Mouse (Mus musculus): Measurements from ENCODE around the gene Epha1.

The Epha1 gene

GRCm38 (mm10) chr6:42373669-42374430 is 782 bp upstream of the Epha1 start:
- no peak for DNase-seq (ENCODE audit: low spot score)

GRCm38 (mm10) chr6:42372421-42372815 is 650 bp downstream of the Epha1 start:
- no peak for DNase-seq (ENCODE audit: low spot score)

- DNase-seq (ENCODE audit: low spot score): no peak
Observed at GRCm38 (mm10) chr6:42372001-42372400, 1.1 kb downstream of the Epha1 start.

- no peak for DNase-seq (ENCODE audit: low spot score)
Observed at GRCm38 (mm10) chr6:42370630-42371363, 2.3 kb downstream of the Epha1 start.

GRCm38 (mm10) chr6:42369870-42370269 is 3.2 kb downstream of the Epha1 start:
- DNase-seq (ENCODE audit: low spot score): peak; percentile 60

- DNase-seq (ENCODE audit: low spot score): no peak
Observed at GRCm38 (mm10) chr6:42365215-42365614, 7.9 kb downstream of the Epha1 start.

- no peak for DNase-seq (ENCODE audit: low spot score)
Observed at GRCm38 (mm10) chr6:42364607-42365006, 8.5 kb downstream of the Epha1 start.

GRCm38 (mm10) chr6:42364066-42364465 is 9.0 kb downstream of the Epha1 start:
- DNase-seq (ENCODE audit: low spot score): no peak

- peak; percentile 56 for DNase-seq (ENCODE audit: low spot score)
Observed at GRCm38 (mm10) chr6:42362974-42363373, 10.1 kb downstream of the Epha1 start.

- no peak for DNase-seq (ENCODE audit: low spot score)
Observed at GRCm38 (mm10) chr6:42362497-42362896, 10.6 kb downstream of the Epha1 start.

- DNase-seq (ENCODE audit: low spot score): no peak
Observed at GRCm38 (mm10) chr6:42362074-42362473, 11.0 kb downstream of the Epha1 start.

GRCm38 (mm10) chr6:42361041-42361895 is 11.8 kb downstream of the Epha1 start:
- no peak for DNase-seq (ENCODE audit: low spot score)

GRCm38 (mm10) chr6:42360231-42360840 is 12.7 kb downstream of the Epha1 start:
- DNase-seq (ENCODE audit: low spot score): no peak

- no peak for DNase-seq (ENCODE audit: low spot score)
Observed at GRCm38 (mm10) chr6:42359364-42360147, 13.5 kb downstream of the Epha1 start.

- DNase-seq (ENCODE audit: low spot score): no peak
Observed at GRCm38 (mm10) chr6:42358901-42359300, 14.2 kb downstream of the Epha1 start.

GRCm38 (mm10) chr6:42357901-42358300 is 15.2 kb downstream of the Epha1 start:
- DNase-seq (ENCODE audit: low spot score): no peak

GRCm38 (mm10) chr6:42356913-42357312 is 16.2 kb downstream of the Epha1 start:
- DNase-seq (ENCODE audit: low spot score): no peak

GRCm38 (mm10) chr6:42355794-42356600 is 17.1 kb downstream of the Epha1 start:
- DNase-seq (ENCODE audit: low spot score): no peak

GRCm38 (mm10) chr6:42355366-42355765 is 17.7 kb downstream of the Epha1 start:
- no peak for DNase-seq (ENCODE audit: low spot score)

All from lung, postnatal 25 days (tissue).